Mouse (Mus musculus): ENCODE results near the gene Slc22a3. TPM values are rescaled to one million over a fixed set of nuclear protein-coding genes. Genes with fewer than 3 reads are reported as not detected.

Slc22a3 gene
- polyA plus RNA-seq, 1 experiment from 2014 or later = 4.1 TPM

- ATAC-seq (replicated peaks; ENCODE audit: low FRiP score) (no peak), DNase-seq (ENCODE audit: low spot score) (no peak)
- no peaks in the 10 kb centered on the region for H3K36me3 ChIP-seq (ENCODE audit: control insufficient read depth, insufficient read depth, low read length)
- H3K27me3 ChIP-seq (replicated peaks; ENCODE audit: control insufficient read depth, insufficient read depth, low read length) = 0 out of 2 replicates have a peak, but pooled peaks cover 2% of the 10 kb centered on the region
- WGBS = 82% methylated on average over 11 of the region's 11 CpGs
- H3K4me1 ChIP-seq (replicated peaks; ENCODE audit: control insufficient read depth, insufficient read depth, low read length) = no peaks in the 10 kb centered on the region
- H3K9me3 ChIP-seq (ENCODE audit: control insufficient read depth, low read length) = peaks cover 1% of the 10 kb centered on the region; the same call in 1 of the 2 replicates
- no peak overlapping the region for H3K9ac ChIP-seq (ENCODE audit: low read depth, low read length)
- H3K27ac ChIP-seq (ENCODE audit: low read depth, low read length) = no peak overlapping the region
- H3K4me3 ChIP-seq (ENCODE audit: low read depth, low read length) = no peak overlapping the region
- H3K4me2 ChIP-seq = no peak overlapping the region
These were observed 98.1 kb downstream of the Slc22a3 start for GRCm38 (mm10) chr17:12409346-12409944.

GRCm38 (mm10) chr17:12403420-12403819 lies 104.1 kb downstream of the Slc22a3 start:
- Histone ChIP-seq H3K9me3 (ENCODE audit: control insufficient read depth, low read length) (peaks cover 3% of the 10 kb centered on the region; the same call in 1 of the 2 replicates), H3K9ac (ENCODE audit: low read depth, low read length) (no peak overlapping the region), H3K27me3 (replicated peaks; ENCODE audit: control insufficient read depth, insufficient read depth, low read length) (no peaks in the 10 kb centered on the region), H3K27ac (ENCODE audit: low read depth, low read length) (no peak overlapping the region), H3K36me3 (ENCODE audit: control insufficient read depth, insufficient read depth, low read length) (no peaks in the 10 kb centered on the region), H3K4me2 (no peak overlapping the region), H3K4me1 (replicated peaks; ENCODE audit: control insufficient read depth, insufficient read depth, low read length) (no peaks in the 10 kb centered on the region), H3K4me3 (ENCODE audit: low read depth, low read length) (no peak overlapping the region)
- ATAC-seq (replicated peaks; ENCODE audit: low FRiP score) = no peak
- no peak for DNase-seq (ENCODE audit: low spot score)
- WGBS = 69% methylated on average over 7 of the region's 7 CpGs

GRCm38 (mm10) chr17:12396163-12396677 lies 111.3 kb downstream of the Slc22a3 start:
- DNase-seq (ENCODE audit: low spot score) = no peak
- no peak overlapping the region for H3K4me2 ChIP-seq
- no peak overlapping the region for H3K4me3 ChIP-seq (ENCODE audit: low read depth, low read length)
- no peak overlapping the region for H3K9ac ChIP-seq (ENCODE audit: low read depth, low read length)
- H3K27ac ChIP-seq (ENCODE audit: low read depth, low read length) = no peak overlapping the region
- ATAC-seq (replicated peaks; ENCODE audit: low FRiP score) = no peak
- H3K9me3 ChIP-seq (ENCODE audit: control insufficient read depth, low read length) = no peaks in the 10 kb centered on the region
- 86% methylated on average over 9 of the region's 9 CpGs for WGBS
- H3K4me1 ChIP-seq (replicated peaks; ENCODE audit: control insufficient read depth, insufficient read depth, low read length) = no peaks in the 10 kb centered on the region
- no peaks in the 10 kb centered on the region for H3K27me3 ChIP-seq (replicated peaks; ENCODE audit: control insufficient read depth, insufficient read depth, low read length)
- H3K36me3 ChIP-seq (ENCODE audit: control insufficient read depth, insufficient read depth, low read length) = no peaks in the 10 kb centered on the region

- no peak for ATAC-seq (replicated peaks; ENCODE audit: low FRiP score)
- Histone ChIP-seq H3K4me1 (replicated peaks; ENCODE audit: control insufficient read depth, insufficient read depth, low read length) (no peaks in the 10 kb centered on the region), H3K27ac (ENCODE audit: low read depth, low read length) (no peak overlapping the region), H3K36me3 (ENCODE audit: control insufficient read depth, insufficient read depth, low read length) (no peaks in the 10 kb centered on the region; the same call in 1 of the 2 replicates), H3K27me3 (replicated peaks; ENCODE audit: control insufficient read depth, insufficient read depth, low read length) (peaks cover 8% of the 10 kb centered on the region; the same call in 1 of the 2 replicates), H3K9me3 (ENCODE audit: control insufficient read depth, low read length) (no peaks in the 10 kb centered on the region), H3K9ac (ENCODE audit: low read depth, low read length) (no peak overlapping the region), H3K4me3 (ENCODE audit: low read depth, low read length) (no peak overlapping the region), H3K4me2 (no peak overlapping the region)
- WGBS = 90% methylated on average over 7 of the region's 7 CpGs
- DNase-seq (ENCODE audit: low spot score) = no peak
These were observed 119.3 kb downstream of the Slc22a3 start for GRCm38 (mm10) chr17:12388239-12388638.

- Histone ChIP-seq H3K4me1 (replicated peaks; ENCODE audit: control insufficient read depth, insufficient read depth, low read length) (no peaks in the 10 kb centered on the region), H3K27me3 (replicated peaks; ENCODE audit: control insufficient read depth, insufficient read depth, low read length) (peaks cover 9% of the 10 kb centered on the region; the same call in 1 of the 2 replicates), H3K9me3 (ENCODE audit: control insufficient read depth, low read length) (no peaks in the 10 kb centered on the region), H3K9ac (ENCODE audit: low read depth, low read length) (no peak overlapping the region), H3K27ac (ENCODE audit: low read depth, low read length) (no peak overlapping the region), H3K4me2 (no peak overlapping the region), H3K4me3 (ENCODE audit: low read depth, low read length) (no peak overlapping the region), H3K36me3 (ENCODE audit: control insufficient read depth, insufficient read depth, low read length) (no peaks in the 10 kb centered on the region; the same call in 1 of the 2 replicates)
- no peak for ATAC-seq (replicated peaks; ENCODE audit: low FRiP score)
- WGBS = 72% methylated on average over 2 of the region's 2 CpGs
- DNase-seq (ENCODE audit: low spot score) = no peak
These were observed 119.7 kb downstream of the Slc22a3 start for GRCm38 (mm10) chr17:12387781-12388180.

- Histone ChIP-seq H3K36me3 (ENCODE audit: control insufficient read depth, insufficient read depth, low read length) (no peaks in the 10 kb centered on the region; the same call in 1 of the 2 replicates), H3K4me2 (no peak overlapping the region), H3K4me1 (replicated peaks; ENCODE audit: control insufficient read depth, insufficient read depth, low read length) (peaks cover 3% of the 10 kb centered on the region; the same call in 1 of the 2 replicates), H3K27me3 (replicated peaks; ENCODE audit: control insufficient read depth, insufficient read depth, low read length) (peaks cover 12% of the 10 kb centered on the region; the same call in 1 of the 2 replicates), H3K9ac (ENCODE audit: low read depth, low read length) (no peak overlapping the region), H3K27ac (ENCODE audit: low read depth, low read length) (peak overlapping the region; percentile 62; the same call in 1 of the 2 replicates), H3K9me3 (ENCODE audit: control insufficient read depth, low read length) (no peaks in the 10 kb centered on the region; the same call in 1 of the 2 replicates), H3K4me3 (ENCODE audit: low read depth, low read length) (no peak overlapping the region)
- DNase-seq (ENCODE audit: low spot score) (no peak), ATAC-seq (replicated peaks; ENCODE audit: low FRiP score) (0 out of 2 replicates have a peak, but pooled peaks have one; percentile 36)
- WGBS = 53% methylated on average over 8 of the region's 8 CpGs
These were observed 122.3 kb downstream of the Slc22a3 start for GRCm38 (mm10) chr17:12385049-12385794.

GRCm38 (mm10) chr17:12382531-12382930 lies 125.0 kb downstream of the Slc22a3 start:
- DNase-seq (ENCODE audit: low spot score) = no peak

GRCm38 (mm10) chr17:12381579-12381978 lies 125.9 kb downstream of the Slc22a3 start:
- no peaks in the 10 kb centered on the region; the same call in 1 of the 2 replicates for H3K9me3 ChIP-seq (ENCODE audit: control insufficient read depth, low read length)

More at GRCm38 (mm10) chr17:12382531-12382930, 125.0 kb downstream of the Slc22a3 start:
- no peak overlapping the region for H3K27ac ChIP-seq (ENCODE audit: low read depth, low read length)
- no peaks in the 10 kb centered on the region; the same call in 1 of the 2 replicates for H3K9me3 ChIP-seq (ENCODE audit: control insufficient read depth, low read length)
- H3K4me2 ChIP-seq = no peak overlapping the region
- 44% methylated on average over 2 of the region's 2 CpGs for WGBS
- no peak for ATAC-seq (replicated peaks; ENCODE audit: low FRiP score)
- no peak overlapping the region for H3K9ac ChIP-seq (ENCODE audit: low read depth, low read length)
- H3K36me3 ChIP-seq (ENCODE audit: control insufficient read depth, insufficient read depth, low read length) = no peaks in the 10 kb centered on the region
- H3K27me3 ChIP-seq (replicated peaks; ENCODE audit: control insufficient read depth, insufficient read depth, low read length) = peaks cover 12% of the 10 kb centered on the region; the same call in 1 of the 2 replicates
- no peak overlapping the region for H3K4me3 ChIP-seq (ENCODE audit: low read depth, low read length)
- H3K4me1 ChIP-seq (replicated peaks; ENCODE audit: control insufficient read depth, insufficient read depth, low read length) = peaks cover 3% of the 10 kb centered on the region; the same call in 1 of the 2 replicates

More at GRCm38 (mm10) chr17:12381579-12381978, 125.9 kb downstream of the Slc22a3 start:
- 61% methylated on average over 2 of the region's 2 CpGs for WGBS
- Histone ChIP-seq H3K36me3 (ENCODE audit: control insufficient read depth, insufficient read depth, low read length) (no peaks in the 10 kb centered on the region), H3K27ac (ENCODE audit: low read depth, low read length) (no peak overlapping the region), H3K27me3 (replicated peaks; ENCODE audit: control insufficient read depth, insufficient read depth, low read length) (peaks cover 12% of the 10 kb centered on the region; the same call in 1 of the 2 replicates), H3K9ac (ENCODE audit: low read depth, low read length) (no peak overlapping the region), H3K4me3 (ENCODE audit: low read depth, low read length) (no peak overlapping the region), H3K4me1 (replicated peaks; ENCODE audit: control insufficient read depth, insufficient read depth, low read length) (peaks cover 3% of the 10 kb centered on the region; the same call in 1 of the 2 replicates), H3K4me2 (no peak overlapping the region)
- ATAC-seq (replicated peaks; ENCODE audit: low FRiP score) = no peak
- no peak for DNase-seq (ENCODE audit: low spot score)
